Mouse (Mus musculus) embryonic fibroblast, embryonic 13.5 days (primary cell): ENCODE results near the gene Ascl5.

Source experiments
- CTCF ChIP-seq: IDR thresholded peaks from 2 replicates; pipeline ENCODE4 v1.5.1; 2011; ENCODE audit warnings: mild to moderate bottlenecking, control low read depth, low read length, moderate library complexity, borderline replicate concordance; ENCODE audit not compliant: insufficient read depth
- POLR2A ChIP-seq: IDR thresholded peaks from 2 replicates; pipeline ENCODE4 v1.6.1; 2011; ENCODE audit warnings: low read depth, mild to moderate bottlenecking, control low read depth, low read length, moderate library complexity

DNA sequence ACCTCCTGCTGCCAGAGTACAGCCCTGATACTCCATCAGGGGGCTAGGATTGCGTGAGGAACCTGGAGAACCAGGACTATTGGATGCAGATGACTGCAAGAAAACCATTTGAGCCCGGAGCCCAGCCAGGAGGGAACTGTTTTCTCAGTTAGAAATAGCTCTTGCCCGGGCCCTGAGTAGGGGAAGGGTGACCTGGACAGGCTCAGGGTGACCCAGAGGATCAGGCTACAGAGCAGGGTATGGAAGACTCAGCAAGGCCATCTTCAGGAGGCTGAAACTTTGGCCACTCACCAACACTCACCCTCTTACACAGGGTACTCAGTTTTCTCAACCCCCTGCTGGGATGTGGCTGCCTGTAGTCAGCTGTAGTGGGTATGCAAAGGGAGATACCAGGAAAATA, 17.0 kb downstream of the Ascl5 start:
- TF ChIP-seq POLR2A (no peak), CTCF (no peak)
